Mouse (Mus musculus) heart, embryonic 13.5 days (tissue): ENCODE results near the gene Srebf2. TPM values are rescaled to one million over a fixed set of nuclear protein-coding genes. Genes with fewer than 3 reads are reported as not detected.
A peak's percentile ranks its signal among the peaks of the same experiment; 100 is the strongest.

Experiments used
- ATAC-seq: fragments of 200-750 bp; cut with Nextera tagmentation; 2 replicates; pipeline ENCODE4 v1.8.0; 2017; ENCODE audit warnings: moderate TSS enrichment; ENCODE audit not compliant: insufficient number of reproducible peaks, low FRiP score, low TSS enrichment; ENCODE audit errors: extremely low read depth
- H3K27ac ChIP-seq: fragments of 300-500 bp; sonication (generic); replicated peaks from 2 replicates; pipeline ENCODE4 v1.5.1; 2015; ENCODE audit warnings: moderate library complexity, mild to moderate bottlenecking, inconsistent platforms
- H3K27me3 ChIP-seq: fragments of 300-500 bp; sonication (generic); replicated peaks from 2 replicates; pipeline ENCODE4 v1.6.1; 2015; ENCODE audit warnings: mild to moderate bottlenecking, inconsistent platforms
- H3K36me3 ChIP-seq: fragments of 300-500 bp; sonication (generic); 2 replicates; pipeline ENCODE4 v1.6.1; 2015; ENCODE audit warnings: mild to moderate bottlenecking, inconsistent platforms
- H3K4me1 ChIP-seq: fragments of 300-500 bp; sonication (generic); 2 replicates; pipeline ENCODE4 v1.6.1; 2015; ENCODE audit warnings: inconsistent platforms
- H3K4me2 ChIP-seq: fragments of 300-500 bp; sonication (generic); 2 replicates; pipeline ENCODE4 v1.6.1; 2015; ENCODE audit warnings: inconsistent platforms, mild to moderate bottlenecking, moderate library complexity
- H3K4me3 ChIP-seq: fragments of 300-500 bp; sonication (generic); 2 replicates; pipeline ENCODE4 v1.5.1; 2015; ENCODE audit warnings: moderate library complexity, mild to moderate bottlenecking, inconsistent platforms
- H3K9ac ChIP-seq: fragments of 300-500 bp; sonication (generic); 2 replicates; pipeline ENCODE4 v1.6.1; 2015; ENCODE audit warnings: inconsistent platforms, mild to moderate bottlenecking, moderate library complexity
- H3K9me3 ChIP-seq: fragments of 300-500 bp; sonication (generic); 2 replicates; pipeline ENCODE4 v1.6.1; 2016; ENCODE audit warnings: inconsistent platforms
- WGBS: fragments of 180-500 bp; shearing (Covaris S2); methylation state at CpG from one replicate; pipeline ENCODE4 v1.1.7; 2015; ENCODE audit warnings: mixed read lengths; 5-methylcytosine and 5-hydroxymethylcytosine counted together
- polyA plus RNA-seq: library from polyadenylated mRNA; unstranded; fragments of >200 nt; fragmentation: Nextera tagmentation; extraction: Ambion mirVana; gene quantifications from 2 replicates; pipeline ENCODE4 v1.2.1, GENCODE M21; 2015

The Srebf2 gene
- polyA plus RNA-seq, 1 experiment from 2014 or later: 89.4 TPM

DNA sequence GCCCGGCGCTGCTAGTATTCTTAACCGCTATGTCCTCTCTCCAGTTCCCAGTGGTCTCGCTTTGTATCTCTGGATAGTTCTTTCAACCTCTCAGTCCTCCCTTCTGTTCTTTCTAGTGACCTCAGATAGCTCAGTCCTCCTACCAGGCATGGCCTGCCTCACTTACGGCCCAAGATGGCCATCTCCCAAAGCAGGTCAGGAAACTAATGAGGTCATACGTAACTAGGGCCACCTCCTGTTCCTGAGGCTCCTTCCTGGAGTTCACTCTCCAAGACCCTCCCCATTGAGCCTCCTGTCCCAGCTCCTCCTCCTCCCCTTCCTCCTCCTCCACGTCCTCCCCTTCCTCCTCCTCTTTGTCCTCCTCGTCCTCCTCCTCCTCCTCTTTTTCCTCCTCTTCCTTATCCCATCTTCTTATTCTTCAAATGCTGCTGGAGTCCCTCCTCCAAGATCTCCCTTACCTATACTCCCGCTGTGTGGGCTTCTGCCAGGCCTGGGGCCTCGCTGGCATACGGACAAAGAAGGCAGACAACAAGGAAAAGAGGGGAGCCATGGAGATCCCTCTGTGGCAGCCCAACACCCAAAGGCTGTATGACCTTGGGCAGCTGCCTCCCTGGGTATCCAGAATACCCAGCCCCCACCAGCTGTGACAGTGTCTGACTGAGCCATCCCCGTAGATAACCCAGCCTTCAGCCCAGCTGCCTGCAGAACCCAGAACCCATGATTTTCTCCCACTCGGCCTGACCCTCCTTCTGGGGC lies 62.5 kb downstream of the Srebf2 start:
- ATAC-seq: no peak
- H3K4me2 ChIP-seq: no peak overlapping the region
- no peaks in the 10 kb centered on the region for H3K9me3 ChIP-seq
- 76% methylated on average over 13 of the region's 13 CpGs for WGBS
- H3K4me1 ChIP-seq: peaks cover 39% of the 10 kb centered on the region
- H3K9ac ChIP-seq: no peak overlapping the region
- no peak overlapping the region for H3K27ac ChIP-seq
- H3K4me3 ChIP-seq: no peak overlapping the region
- H3K36me3 ChIP-seq: peaks cover 16% of the 10 kb centered on the region
- H3K27me3 ChIP-seq: peaks cover 99% of the 10 kb centered on the region

- Histone ChIP-seq H3K4me1 (peaks cover 42% of the 10 kb centered on the region), H3K4me2 (no peak overlapping the region), H3K36me3 (peaks cover 2% of the 10 kb centered on the region; the same call in 1 of the 2 replicates), H3K4me3 (no peak overlapping the region), H3K9ac (no peak overlapping the region), H3K27me3 (peaks cover 99% of the 10 kb centered on the region), H3K27ac (no peak overlapping the region), H3K9me3 (no peaks in the 10 kb centered on the region)
- 61% methylated on average over 1 of the region's 1 CpGs for WGBS
- no peak for ATAC-seq
Measured at GRCm38 (mm10) chr15:82210801-82211200, 63.8 kb downstream of the Srebf2 start.

GRCm38 (mm10) chr15:82211281-82211680 lies 64.3 kb downstream of the Srebf2 start:
- Histone ChIP-seq H3K4me1 (peaks cover 42% of the 10 kb centered on the region), H3K4me3 (peak overlapping the region; percentile 55), H3K27ac (no peak overlapping the region), H3K9me3 (no peaks in the 10 kb centered on the region), H3K27me3 (peaks cover 99% of the 10 kb centered on the region), H3K4me2 (peak overlapping the region; percentile 71), H3K36me3 (no peaks in the 10 kb centered on the region), H3K9ac (no peak overlapping the region)
- WGBS: 2% methylated on average over 11 of the region's 11 CpGs
- no peak for ATAC-seq

DNA sequence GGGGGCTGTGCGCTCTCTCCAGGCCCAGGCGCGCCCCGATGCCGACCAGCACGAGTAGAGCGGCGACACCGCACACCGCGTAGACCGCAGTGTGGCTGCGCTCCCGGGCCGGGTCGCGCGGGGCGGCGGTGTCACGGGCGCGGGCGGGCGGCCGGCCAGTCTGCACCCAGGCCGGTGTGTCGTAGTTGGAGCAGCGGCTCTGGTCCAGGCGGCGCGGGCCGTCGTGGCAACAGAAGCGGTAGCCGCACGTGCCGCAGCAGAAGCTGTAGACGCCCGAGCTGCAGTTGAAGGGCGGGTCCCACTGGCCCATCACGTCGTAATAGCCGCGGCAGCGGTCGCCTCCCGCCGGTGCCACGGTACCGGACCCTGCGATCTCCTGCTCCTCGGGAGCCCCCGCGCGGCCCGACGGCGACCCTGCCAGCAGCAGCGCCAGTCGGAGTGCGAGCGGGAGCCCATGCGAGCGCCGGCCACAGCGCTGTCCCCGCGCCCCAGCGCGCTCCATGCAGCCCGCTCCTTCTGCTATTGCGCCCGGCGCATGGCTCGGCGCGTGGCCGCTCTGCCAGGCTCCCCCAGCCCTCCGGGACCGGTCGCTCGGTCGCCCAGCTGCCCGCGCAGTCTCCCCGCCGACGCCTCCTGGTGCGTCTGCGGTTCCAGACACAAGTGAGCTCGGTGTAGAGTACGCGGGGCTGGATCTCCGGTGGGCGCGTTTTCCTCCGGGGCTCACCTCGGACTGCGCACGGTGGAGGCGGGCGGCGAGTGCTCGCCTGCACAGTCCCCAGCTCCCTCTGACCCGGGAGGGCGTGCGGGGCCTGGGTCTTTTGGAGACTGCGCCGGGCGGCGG lies 65.2 kb downstream of the Srebf2 start:
- Histone ChIP-seq H3K9ac (peak overlapping the region; percentile 73), H3K4me3 (peak overlapping the region; percentile 55), H3K4me2 (peak overlapping the region; percentile 71), H3K9me3 (no peaks in the 10 kb centered on the region), H3K36me3 (no peaks in the 10 kb centered on the region), H3K4me1 (peaks cover 42% of the 10 kb centered on the region), H3K27ac (no peak overlapping the region), H3K27me3 (peaks cover 99% of the 10 kb centered on the region)
- WGBS: under 1% methylated on average over 103 of the region's 112 CpGs
- ATAC-seq: no peak

DNA sequence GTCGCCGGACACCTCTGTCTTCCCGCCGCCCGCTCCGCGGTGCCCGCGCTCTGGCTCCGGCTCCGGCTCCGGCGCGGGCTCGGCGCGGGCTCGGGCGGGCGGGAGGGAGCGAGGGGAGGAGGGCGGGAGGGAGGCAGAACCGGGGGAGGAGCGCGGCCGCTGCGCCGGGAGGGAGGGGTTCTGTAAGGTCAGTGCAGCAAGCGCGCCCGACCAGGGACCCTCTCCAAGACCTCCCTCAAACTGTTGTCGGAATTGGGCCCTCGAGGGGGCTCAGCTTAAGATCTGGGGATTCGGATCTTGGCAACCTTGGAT lies 65.7 kb downstream of the Srebf2 start, which contains the start of gene Shisa8:
TSS of gene Shisa8 (minus strand) at position 64 of the 312 bp plus-strand sequence.
- under 1% methylated on average over 34 of the region's 34 CpGs for WGBS
- no peak for ATAC-seq
- H3K27me3 ChIP-seq: peaks cover 99% of the 10 kb centered on the region
- no peaks in the 10 kb centered on the region for H3K36me3 ChIP-seq
- H3K9me3 ChIP-seq: no peaks in the 10 kb centered on the region
- peak within 1 kb of the TSS; percentile 71 for H3K4me2 ChIP-seq
- no peak within 1 kb of the TSS for H3K27ac ChIP-seq
- peak within 1 kb of the TSS; percentile 55 for H3K4me3 ChIP-seq
- H3K9ac ChIP-seq: peak within 1 kb of the TSS; percentile 73
- peaks cover 39% of the 10 kb centered on the region for H3K4me1 ChIP-seq

- Histone ChIP-seq H3K4me3 (peak overlapping the region; percentile 55; the same call in 1 of the 2 replicates), H3K36me3 (no peaks in the 10 kb centered on the region), H3K27ac (no peak overlapping the region), H3K9ac (no peak overlapping the region), H3K27me3 (peaks cover 99% of the 10 kb centered on the region), H3K4me2 (peak overlapping the region; percentile 71; the same call in 1 of the 2 replicates), H3K9me3 (no peaks in the 10 kb centered on the region), H3K4me1 (peaks cover 39% of the 10 kb centered on the region)
- ATAC-seq: no peak
- WGBS: 9% methylated on average over 4 of the region's 4 CpGs
Measured at GRCm38 (mm10) chr15:82213222-82213621, 66.2 kb downstream of the Srebf2 start.

DNA sequence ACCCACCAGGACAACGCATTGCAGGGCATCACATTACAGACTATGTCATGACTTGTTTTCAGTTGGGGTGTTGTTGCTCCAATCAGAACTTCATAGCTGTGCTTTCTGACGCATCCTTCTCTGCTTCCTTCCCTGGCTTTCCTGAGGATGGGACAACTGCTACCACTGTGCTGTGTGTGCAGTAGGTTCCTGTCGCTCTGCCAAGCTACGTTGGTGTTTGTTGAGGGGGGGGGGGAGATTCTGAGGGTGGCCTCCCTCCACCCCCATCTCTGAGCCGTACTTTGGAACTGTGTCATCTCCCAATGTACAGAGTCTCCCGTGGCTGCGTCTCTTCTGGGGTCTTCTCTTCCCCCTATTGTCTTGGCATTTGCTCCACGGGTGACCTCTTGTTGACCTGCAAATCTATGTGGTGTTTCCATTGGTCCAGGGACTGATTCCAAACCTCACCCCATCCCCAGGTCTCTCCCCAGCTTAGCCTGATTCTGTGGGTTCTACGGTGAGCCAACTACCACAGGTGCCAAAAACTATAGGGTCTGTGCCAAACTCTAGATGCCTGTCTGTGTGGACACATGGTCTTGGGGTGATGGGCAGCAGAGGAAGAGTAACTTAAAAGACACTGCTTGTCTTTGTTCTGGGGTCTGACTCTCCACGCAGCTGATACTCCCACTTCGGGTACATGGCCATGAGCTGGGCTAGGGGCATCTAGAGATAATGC lies 68.5 kb downstream of the Srebf2 start:
- no peak overlapping the region for H3K9ac ChIP-seq
- H3K27ac ChIP-seq: no peak overlapping the region
- 32% methylated on average over 11 of the region's 11 CpGs for WGBS
- H3K27me3 ChIP-seq: peaks cover 97% of the 10 kb centered on the region
- H3K9me3 ChIP-seq: no peaks in the 10 kb centered on the region
- peaks cover 39% of the 10 kb centered on the region for H3K4me1 ChIP-seq
- H3K4me3 ChIP-seq: no peak overlapping the region
- no peaks in the 10 kb centered on the region for H3K36me3 ChIP-seq
- no peak for ATAC-seq
- no peak overlapping the region; the same call in 1 of the 2 replicates for H3K4me2 ChIP-seq

- Histone ChIP-seq H3K27me3 (peaks cover 97% of the 10 kb centered on the region), H3K9ac (no peak overlapping the region), H3K4me2 (no peak overlapping the region; the same call in 1 of the 2 replicates), H3K9me3 (no peaks in the 10 kb centered on the region), H3K4me3 (no peak overlapping the region), H3K4me1 (peaks cover 39% of the 10 kb centered on the region), H3K27ac (no peak overlapping the region), H3K36me3 (no peaks in the 10 kb centered on the region)
- ATAC-seq: no peak
- 40% methylated on average over 20 of the region's 20 CpGs for WGBS
Measured at GRCm38 (mm10) chr15:82216142-82216827, 69.3 kb downstream of the Srebf2 start.

DNA sequence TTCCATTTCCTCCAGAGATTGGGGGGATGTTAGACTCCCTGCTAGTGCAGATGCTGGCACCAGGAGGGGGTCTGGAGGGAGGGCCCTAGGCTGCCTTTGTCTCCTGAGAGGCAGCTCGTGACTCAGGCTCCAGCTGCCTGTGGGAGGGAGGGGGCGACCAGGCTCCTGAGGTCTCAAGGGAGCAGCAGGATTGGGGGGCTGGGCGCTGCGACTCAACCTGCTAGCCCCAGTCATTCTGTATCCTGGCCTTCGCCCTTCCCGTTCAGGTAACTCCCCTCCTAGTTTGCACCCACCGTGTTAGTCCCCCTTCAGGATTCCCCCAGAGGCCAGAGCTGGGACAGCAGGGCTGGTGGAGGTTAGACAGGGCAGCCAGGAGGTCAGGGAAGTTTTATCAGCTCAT lies 70.1 kb downstream of the Srebf2 start:
- H3K27ac ChIP-seq: no peak overlapping the region
- no peak for ATAC-seq
- H3K36me3 ChIP-seq: no peaks in the 10 kb centered on the region
- H3K4me3 ChIP-seq: no peak overlapping the region
- 24% methylated on average over 7 of the region's 7 CpGs for WGBS
- no peak overlapping the region for H3K4me2 ChIP-seq
- no peak overlapping the region for H3K9ac ChIP-seq
- H3K9me3 ChIP-seq: no peaks in the 10 kb centered on the region
- H3K4me1 ChIP-seq: peaks cover 32% of the 10 kb centered on the region
- H3K27me3 ChIP-seq: peaks cover 97% of the 10 kb centered on the region

DNA sequence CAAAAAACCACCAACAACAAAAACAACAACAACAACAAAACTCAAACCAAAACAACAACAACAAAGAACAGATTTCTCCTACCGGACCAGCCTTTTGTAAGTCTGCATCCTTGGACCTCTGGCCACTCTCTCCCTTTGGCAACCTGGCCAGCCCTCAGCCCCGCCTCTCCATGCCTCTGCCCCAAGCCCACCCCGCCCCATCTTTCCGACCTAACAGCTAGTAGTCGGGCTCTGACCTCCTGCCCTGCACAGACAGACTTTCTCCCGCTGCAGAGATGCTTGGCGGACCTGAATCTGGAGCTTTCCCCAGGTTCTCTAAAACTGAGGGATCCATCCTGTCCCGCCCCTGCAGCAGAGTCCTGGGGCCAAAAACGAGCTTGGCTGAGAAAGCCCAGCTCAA lies 71.0 kb downstream of the Srebf2 start:
- Histone ChIP-seq H3K27me3 (peaks cover 97% of the 10 kb centered on the region), H3K27ac (no peak overlapping the region), H3K36me3 (no peaks in the 10 kb centered on the region), H3K4me2 (no peak overlapping the region), H3K4me1 (peaks cover 23% of the 10 kb centered on the region), H3K9me3 (no peaks in the 10 kb centered on the region), H3K9ac (no peak overlapping the region), H3K4me3 (no peak overlapping the region)
- no peak for ATAC-seq
- 32% methylated on average over 9 of the region's 9 CpGs for WGBS
